Mouse (Mus musculus) thymus, postnatal 10 days (tissue): Measurements from ENCODE around the gene Ptprs.

Experiments
- DNase-seq, 2 experiments: peaks; one replicate each; pipeline ENCODE4 v3.0.0; 2021; ENCODE audit warnings: low spot score in 2 of 2

The Ptprs gene

DNA sequence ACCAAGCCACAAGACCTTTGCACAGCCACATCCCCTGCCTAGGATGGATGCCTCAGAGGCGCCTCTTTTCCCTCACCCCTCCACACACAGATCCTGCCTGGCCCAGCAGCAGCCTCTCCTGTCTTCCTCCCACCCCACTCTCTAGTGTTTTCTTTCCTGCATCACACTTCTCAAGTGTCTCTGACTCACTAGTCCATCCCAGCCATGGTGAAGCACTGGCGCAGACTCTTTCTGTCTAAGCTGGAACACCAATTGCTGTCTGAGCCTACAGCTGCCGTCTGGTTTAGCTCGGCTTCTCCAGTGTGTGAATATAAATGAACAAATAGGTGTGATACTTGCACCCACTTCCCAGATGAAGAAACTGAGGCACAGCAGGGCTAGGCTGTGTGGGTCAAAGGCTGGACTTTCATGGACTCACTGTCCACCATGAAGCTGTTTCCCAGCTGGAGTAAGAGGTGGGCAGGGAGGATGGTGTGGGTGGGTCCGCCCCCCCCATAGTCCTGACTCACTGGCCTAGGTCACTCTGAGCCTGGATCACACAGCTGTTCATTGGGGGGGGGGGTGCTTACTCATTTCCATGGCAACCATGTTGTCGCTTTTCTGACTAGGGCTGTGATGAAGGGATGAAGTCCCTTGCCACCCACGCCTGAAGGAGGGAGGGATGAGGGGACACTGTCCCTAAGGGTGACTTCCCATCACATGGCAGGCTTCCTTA is 14.3 kb upstream of the Ptprs start:
- DNase-seq, result no peak

DNA sequence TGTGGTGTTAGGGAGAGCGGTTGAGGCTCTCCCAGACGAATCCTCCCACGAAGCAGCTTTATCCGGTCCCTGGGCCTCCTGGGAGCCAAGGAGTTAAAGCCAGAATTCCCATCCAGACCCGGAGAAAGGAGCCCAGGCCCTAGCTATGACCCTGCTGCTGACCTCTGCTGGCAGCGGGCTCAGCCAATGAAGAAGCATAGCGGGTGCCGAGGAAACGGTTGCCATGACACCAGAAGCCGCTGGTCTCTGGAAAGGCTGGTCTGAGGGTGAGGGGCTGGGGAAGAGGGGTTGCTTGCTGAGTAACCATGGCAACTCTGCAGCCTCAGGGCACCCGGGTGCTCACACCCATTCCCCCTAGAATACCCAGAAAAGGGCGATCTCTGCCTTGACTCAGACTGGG is 11.7 kb upstream of the Ptprs start:
- no peak for DNase-seq

DNA sequence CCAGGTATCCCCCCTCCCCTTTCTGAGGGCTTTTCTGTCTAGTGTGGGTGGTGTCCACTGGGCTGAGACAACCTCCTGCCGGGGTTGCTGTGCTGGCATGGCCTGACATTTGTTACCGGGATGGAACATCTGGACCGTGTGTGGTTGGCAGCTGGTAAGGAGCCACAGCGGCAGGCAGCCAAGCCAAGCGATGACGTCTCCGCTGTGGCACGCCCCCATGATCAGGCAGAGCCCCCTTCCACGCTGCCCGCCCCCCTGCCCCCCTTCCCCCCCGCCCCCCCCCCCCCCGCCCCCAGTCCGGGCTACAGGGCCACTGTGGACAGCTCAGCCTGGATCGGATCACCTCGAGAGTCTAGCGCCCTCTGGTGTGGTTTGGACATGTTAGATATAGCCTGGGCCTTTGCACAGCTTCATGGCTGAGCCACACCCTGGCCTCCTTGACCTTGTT is 11.2 kb upstream of the Ptprs start:
- peak in 1 of 2 experiments; percentile 60 for DNase-seq

DNA sequence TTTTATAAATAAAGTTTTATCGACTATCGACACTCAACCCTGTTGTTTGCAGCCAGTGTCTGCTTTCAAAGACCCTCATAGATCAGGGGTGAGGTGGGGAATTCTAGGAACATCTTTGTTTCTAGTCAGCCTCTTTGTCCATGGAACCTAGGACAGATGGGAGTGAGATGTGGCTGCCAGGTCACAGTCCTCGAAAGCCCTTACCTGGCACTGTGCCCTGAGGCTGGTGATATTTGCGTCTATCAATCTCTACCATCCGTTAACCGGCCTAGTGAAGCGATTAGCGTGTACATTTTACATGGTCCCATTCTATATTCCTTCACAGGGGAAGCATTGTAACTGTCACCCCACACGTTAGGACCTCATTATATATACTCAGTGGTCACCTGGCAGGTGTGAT is 9.6 kb upstream of the Ptprs start:
- DNase-seq, result no peak

DNA sequence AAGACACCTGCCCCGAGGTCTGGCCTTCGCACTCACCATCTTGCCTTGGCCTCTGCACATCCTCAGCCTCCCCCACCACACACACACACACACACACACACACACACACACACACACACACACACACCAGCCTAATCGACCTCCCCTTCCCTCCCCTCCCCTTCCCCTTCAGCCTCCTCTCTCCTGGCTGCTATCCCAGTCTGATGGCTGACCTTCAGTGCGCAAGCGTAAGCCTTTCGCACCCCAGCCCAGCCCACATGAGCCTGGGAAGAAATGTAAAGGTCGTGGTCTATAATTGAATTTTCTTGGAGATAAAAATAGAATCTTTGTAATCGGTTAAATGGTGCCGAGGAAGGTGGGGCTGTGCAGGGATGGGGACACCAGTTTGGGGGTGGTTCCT is 8.8 kb upstream of the Ptprs start:
- DNase-seq, result no peak

DNA sequence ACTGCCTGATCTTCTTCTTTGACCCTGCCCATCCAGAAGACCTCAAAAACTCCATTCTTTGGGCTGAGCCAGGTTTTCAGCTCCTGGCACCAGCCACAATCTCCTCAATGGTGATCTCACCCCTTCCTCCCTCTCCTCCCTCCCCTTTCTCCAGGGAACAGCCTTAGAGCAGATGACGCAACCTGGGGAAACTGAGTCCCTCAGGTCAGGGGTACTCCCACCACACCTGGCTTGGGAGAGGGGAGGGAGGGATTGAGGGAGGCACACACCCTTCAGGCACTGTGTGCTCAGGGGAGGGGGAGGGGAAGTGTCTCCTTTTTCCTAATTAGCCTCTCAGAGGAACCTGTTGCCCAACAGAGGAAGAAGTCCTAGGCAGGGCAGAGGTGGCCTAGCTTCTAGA is 6.4 kb upstream of the Ptprs start:
- no peak for DNase-seq

DNA sequence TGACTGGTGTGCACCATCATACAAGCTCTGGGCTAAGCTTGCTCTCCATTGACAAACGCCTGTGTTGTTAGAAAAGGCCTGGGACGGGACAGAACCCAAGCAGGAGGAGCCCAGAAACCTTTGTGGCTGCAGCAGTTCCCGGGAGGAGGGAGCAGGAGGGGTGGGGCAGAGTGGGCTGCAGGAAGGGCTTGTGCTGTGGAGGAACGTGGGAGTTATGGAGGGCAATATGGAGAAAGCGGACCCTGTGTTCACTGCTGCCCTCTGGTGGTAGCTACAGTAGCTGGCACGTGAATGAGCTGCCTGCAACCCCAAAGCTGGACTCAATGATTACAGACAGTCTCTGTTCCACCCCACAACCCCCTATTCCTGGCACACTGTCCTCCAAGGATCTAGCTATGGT is 3.1 kb upstream of the Ptprs start:
- peak; percentile 52 to 81 for DNase-seq

DNA sequence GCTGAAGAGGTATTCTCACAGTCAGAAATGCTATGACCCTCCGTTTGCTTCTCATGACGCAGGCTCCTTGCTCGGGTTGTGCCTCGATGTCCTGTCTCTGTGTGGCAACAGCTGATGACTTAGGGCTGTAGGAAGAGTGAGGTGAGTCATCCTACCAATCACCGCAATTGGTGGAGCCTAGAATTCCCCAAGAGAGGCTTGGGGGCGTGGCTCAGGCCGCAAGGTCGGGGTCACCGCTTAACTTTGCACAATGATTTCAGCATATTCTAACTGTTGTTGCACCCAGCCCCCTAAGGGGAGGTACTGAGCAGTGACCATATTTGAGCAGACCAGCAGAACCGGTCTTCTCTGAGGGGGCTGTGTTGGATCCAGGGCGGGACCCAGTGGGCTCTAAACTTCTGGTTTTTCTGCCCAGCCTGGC is 1.9 kb upstream of the Ptprs start:
- DNase-seq, result no peak

DNA sequence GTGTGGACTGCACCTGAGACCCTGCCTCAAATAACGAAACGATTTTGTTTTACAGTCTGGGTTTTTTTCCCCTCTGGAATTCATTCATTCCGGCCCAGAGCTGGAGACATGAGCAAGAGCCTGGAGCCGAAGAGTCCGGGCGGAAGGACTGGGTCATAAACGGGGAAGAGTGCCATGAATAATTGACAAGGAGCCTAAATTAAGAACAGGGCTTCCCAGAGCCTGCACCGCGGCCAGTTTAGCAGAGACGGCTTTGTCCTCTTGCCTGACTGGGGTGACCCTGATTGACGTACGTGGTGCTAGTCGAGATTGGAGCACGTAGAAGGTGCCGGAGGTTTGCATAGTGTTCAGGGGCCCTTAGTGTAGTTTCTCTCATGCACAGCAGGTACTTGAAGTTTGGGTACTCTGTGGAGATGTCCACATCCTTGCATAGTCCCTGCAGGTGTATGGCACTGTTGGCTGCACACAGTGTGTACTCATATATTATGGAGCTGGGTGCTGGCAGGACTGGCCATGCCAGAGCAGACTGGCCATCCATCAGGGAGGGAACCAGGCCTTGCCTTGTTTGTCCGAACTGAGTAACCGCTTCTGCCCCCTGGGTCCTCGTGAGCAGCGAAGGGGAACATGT is 1.0 kb upstream of the Ptprs start:
- DNase-seq, result no peak

DNA sequence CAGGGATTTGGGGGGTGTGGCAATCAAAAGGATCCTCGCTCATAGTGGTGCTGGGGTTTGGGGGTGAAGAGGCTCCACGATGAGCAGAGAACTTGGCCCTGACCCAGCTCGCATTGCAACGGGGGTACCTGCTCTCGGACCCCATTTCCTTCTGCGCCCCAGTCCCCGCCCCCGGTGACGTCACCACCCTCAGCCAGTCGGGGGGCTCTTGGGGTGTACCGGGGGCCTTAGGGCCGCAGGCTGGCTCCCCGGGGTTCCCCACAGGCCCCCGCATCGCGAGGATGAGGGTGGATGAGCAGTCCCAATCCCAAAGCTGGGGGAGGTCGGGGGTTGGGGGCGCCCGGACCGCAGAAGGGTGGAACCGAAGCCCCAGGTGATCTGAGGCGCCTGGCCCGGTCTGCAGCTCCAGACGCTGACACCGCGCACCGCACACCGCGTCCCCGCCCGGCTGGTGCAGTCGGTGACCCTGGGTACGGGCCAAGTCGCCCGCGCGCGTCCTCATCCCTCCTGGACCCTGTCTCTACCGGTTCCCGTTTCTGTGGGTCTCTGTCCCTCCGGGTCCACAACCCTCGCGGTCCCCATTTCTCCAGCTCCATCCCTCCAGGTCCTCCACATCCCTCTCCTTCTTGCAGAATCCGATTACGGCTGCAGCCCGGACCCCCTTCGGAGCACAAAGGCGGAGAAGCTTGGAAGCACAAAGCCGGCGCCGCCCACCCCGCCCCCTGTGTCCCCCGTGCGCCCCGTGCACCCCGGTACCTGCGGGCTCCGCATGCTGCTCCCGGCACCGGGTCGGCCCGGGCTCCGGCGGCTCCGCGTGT is 490 bp downstream of the Ptprs start:
- DNase-seq, result peak; percentile 51 to 62

DNA sequence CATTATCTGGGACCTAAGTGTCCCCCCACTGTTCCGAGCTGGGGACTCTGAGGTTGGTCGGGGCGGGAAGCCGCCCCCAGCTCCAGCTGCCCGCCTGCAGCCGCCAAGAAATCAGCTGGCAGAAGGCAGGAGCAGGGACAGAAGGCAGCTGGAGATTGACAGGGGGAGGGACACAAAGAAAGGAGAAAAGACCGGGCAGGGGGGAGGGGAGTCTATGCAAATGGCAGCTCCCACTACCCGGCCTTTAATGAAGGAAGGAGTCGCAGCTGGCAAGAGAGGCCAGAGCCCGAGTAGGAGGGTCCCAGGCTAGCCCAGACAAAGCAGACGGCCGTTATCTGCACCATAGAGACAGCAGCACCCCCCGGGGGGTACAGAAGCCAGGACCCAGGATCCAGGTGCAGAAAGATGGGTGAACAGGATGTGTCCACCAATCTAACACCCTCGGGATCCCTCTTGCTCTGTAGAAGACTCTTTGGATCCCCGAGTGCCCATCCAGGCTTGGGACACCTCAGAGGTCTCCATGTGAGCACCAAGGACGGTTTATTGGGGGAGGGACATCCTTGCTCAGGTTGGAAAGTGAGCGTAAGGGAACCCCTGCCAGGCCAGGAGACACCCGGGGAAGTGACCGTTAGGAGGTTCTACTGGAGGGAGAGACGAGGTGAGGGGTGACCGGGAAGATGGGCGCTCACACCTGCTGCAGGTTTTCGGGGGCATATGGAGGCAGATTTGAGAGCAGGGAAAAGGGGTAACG is 1.3 kb downstream of the Ptprs start:
- DNase-seq, result no peak

DNA sequence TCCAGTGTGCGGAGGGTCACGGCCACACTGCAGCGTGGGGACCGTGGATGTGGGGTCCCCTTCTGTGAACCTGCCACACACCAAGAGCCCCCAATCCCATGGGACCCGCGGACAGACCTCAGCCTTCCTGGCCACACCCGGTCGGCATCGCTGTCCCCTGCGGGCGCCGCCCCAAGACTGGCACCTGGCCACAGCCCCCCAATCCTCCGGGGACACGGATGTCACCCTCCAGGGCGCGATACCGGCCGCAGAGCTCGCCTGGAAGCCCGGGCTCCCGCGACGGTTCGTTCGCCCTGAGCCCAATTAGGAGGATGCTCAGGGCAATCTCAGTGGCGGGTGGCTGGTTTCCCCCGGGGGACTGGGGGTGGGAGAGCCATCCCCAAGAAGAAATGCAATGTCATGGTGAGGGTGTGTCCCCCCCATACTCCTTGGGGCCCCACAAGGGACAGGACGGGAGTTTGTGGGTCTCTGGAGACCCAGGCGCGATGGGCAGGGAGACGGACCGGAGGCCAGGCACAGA is 1.9 kb downstream of the Ptprs start:
- DNase-seq, result no peak

DNA sequence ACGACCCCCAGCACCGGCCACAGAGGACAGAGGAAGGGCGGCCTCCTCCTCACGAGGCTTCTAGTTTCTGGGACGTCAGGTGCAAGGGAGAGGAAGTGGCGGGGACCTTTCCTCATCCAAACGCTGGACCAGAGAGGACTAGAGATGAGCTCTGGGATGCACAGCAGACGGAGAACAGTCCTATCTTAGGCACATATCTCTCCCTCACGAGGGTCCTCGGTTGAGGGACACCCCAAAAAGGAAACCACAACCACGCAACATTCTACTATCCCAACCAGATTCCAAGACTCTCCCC is 2.7 kb downstream of the Ptprs start:
- no peak for DNase-seq

DNA sequence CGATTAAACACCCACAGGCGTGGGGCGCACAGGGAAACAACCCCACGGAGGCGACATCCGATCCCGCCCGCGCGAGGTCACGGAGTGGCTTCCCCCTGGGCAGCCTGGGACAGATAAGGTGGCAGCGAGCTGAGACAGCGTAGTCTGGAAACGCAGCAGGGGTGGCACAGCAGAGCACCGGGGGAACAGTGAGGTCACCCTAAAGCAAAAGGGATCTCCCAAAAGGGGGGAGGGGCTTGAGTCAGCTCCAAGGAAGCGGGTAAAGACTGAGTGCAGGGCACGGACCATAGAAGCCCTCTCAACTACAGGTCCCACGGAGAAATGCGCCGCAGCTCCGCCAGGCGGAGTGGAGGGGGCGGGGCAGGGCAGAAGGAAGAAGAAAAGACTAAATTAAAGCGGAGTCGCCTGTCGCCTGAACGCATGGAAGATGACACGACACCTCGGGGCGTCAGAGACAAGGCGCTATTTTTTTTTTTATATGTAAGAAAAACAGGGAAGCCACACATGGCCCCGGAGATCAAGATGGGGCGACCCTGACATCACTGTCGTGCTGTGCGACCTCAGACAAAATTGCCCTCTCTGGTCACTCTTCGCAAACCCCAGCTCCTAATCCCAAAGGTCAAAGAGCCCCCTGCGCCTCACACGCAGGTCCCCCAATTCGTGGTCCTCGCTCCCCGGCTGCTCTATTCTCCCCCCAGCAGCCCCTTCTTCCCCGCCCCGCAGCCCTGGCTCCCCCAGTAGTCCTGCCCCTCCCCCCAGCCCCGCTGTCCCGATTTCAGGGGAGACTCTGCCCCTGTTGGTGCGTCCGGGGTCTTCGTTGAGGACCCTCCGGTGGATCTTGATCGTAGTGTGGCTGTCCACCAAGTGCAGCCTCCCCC is 3.3 kb downstream of the Ptprs start:
- DNase-seq, result peak; percentile 57 to 70

DNA sequence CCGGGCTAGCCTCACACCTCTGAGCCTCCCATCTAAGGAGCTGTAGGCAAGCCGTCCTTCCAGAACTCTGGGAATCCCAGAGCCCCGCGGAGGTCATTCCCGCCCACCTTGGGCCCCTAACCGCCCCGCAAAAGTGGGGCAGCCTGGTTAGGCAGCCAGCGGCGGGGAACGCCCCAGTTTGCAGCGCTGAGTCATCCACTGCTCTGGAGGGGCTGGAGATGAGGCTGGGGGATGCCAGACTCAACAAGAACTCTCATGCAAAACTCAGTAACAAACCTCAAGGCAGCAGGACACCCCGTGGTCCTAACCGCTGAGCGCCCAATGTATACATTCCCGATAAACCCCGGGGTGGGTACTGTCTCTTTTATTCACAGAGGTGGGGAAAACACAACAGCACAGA is 4.2 kb downstream of the Ptprs start:
- DNase-seq, result no peak

DNA sequence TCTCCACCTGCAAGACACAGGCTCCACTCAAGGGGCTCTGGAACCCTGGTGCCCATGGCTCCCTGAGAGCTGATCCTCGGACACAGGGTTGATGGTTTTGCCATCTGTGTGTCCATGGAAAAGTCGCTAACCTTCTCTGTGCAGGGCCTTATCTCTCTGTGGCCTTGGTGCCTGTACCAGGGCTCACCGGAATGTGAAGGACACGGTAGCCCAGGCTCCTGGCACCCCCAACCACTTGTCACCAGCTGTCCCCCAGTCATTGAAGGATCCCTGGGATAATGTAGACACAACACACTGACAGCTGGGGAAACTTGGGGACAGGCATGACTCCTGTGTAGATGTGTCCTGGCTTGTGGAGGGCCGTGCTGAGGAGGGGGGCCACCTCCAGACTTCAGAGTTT is 5.1 kb downstream of the Ptprs start:
- DNase-seq, result no peak

DNA sequence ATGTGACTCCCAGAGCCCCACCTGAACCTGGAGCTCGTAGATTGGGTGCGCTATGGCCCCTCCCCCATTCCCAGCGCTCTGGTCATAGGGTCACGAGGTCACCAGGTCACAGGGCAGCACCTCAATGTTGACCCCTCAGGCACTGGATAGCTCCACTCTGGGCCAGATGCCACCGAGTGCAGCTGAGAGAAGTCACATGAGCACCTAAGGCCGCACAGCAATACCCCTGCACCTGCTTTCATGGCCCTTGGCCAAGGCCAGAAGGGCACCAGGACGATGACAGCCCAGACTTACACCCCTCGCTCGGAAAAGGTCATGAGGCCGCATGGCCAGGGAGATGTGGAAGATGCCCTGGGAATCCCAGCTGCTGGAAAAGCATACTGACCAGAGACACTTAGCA is 5.7 kb downstream of the Ptprs start:
- DNase-seq, result no peak

DNA sequence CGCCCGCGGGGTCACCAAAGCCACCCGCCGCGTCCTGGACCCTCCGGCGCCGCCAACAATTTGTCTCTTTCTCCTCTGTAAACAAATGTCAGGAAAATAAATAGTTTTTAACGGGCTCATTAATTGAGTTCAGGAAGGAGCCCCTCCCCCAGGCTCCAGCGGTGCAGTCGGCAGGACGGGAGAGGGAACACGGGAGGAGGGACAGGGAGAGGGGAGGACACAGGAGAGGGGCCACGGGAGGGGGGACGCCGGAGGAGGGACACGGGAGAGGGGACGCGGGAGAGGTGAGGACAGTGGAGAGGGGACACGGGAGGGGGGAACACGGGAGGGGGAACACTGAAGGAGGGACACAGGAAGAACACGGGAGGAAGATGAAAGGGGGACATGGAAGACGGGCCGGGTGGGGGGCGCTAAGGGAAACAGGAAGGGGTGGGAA is 6.3 kb downstream of the Ptprs start:
- no peak for DNase-seq

DNA sequence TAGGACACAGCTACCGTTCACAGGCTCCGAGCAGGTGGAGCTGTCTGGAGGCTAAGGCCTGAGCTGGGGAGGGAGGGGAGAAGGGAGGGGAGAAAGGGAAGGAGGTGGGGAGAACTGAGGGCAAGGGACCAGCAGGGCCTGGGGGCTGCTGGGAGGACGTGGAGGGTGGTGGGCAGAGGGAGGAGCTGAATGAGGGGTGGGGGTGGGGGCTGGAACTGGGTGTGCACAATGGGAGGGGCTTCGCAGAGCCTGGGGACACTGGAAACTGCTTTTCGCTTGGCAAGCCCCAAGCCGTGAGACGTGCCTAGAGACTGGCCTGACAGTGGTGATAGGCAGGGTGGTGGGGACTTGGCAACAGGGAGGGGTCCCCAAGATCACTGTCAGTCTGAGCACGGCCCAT is 7.0 kb downstream of the Ptprs start:
- no peak for DNase-seq

DNA sequence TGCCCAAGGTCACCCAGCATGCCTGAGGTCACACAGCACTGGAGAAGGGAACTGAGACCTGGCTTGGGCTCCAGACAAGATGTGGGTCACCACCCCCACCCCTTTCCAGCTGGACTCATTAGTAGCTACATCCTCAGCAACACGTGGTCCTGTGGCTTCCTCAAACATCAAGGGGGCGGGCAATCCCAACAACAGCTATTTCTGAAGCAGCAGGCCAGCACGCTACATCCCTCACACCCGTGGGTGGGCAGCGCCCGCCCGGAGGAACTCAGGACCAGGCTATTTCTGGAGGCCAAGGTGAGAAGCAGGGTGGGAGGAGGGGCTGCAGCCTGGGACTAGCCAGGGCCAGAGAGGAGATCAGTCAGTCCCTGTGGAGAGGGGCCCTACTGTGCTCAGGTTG is 7.4 kb downstream of the Ptprs start:
- no peak for DNase-seq

DNA sequence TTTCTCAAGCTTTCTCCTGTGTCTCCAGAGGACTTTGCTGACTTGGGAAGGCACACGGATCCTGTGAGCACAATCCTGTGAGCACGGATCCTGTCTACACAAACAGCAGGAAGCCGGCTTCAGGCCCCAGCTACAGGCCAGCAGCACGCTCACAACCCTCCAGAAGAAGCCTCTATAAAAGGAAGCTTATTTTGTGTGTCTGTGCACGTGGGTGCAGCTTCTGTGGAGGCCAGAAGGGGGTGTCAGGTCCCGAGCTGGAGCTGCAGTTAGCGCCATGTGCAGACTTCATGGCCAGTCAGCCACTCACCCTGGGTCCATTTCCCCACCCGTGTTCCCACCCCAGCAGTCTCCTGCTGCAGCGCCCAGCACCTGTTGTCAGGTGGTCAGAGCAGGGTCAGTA is 7.9 kb downstream of the Ptprs start:
- DNase-seq, result no peak
